Mouse (Mus musculus) erythroblast, embryonic 14.5 days (primary cell): ENCODE measurements around the gene Whrn.

Experiments
- GATA1 ChIP-seq: IDR thresholded peaks from 2 replicates; pipeline ENCODE4 v1.6.1; 2012; ENCODE audit warnings: low read length, inconsistent platforms, mixed read lengths
- TAL1 ChIP-seq: IDR thresholded peaks from 3 replicates; pipeline ENCODE4 v1.6.1; 2012; ENCODE audit warnings: low read length, inconsistent platforms, mixed read lengths

GRCm38 (mm10) chr4:63383474-63383873 lies 112.3 kb downstream of the Whrn start:
- TF ChIP-seq TAL1 = no peak
- TF ChIP-seq GATA1 = no peak
